Mouse (Mus musculus) liver, adult 2 months (tissue): ENCODE measurements around the gene Bglap. TPM values are rescaled to one million over a fixed set of nuclear protein-coding genes. Genes with fewer than 3 reads are reported as not detected.

Experiments
- DNase-seq: peaks from one replicate; pipeline ENCODE4 v3.0.0-alpha.2; 2011; ENCODE audit warnings: low read depth, low spot score; ENCODE audit errors: extremely low read depth
- H3K27ac ChIP-seq: fragments of 200-500 bp; replicated peaks from 2 replicates; pipeline ENCODE4 v1.5.1; 2012; ENCODE audit warnings: low read depth, mild to moderate bottlenecking, control low read depth, inconsistent platforms, low read length; ENCODE audit not compliant: insufficient read depth
- H3K27me3 ChIP-seq: fragments of 200-500 bp; 2 replicates; pipeline ENCODE4 v1.6.1; 2012; ENCODE audit warnings: mild to moderate bottlenecking, moderate library complexity, low read length, inconsistent platforms; ENCODE audit not compliant: control insufficient read depth, insufficient read depth
- H3K36me3 ChIP-seq: fragments of 200-500 bp; 2 replicates; pipeline ENCODE4 v1.6.1; 2012; ENCODE audit warnings: low read length, inconsistent platforms; ENCODE audit not compliant: control insufficient read depth, insufficient read depth
- H3K4me1 ChIP-seq: fragments of 200-500 bp; 2 replicates; pipeline ENCODE4 v1.6.1; 2011; ENCODE audit warnings: low read length; ENCODE audit not compliant: control insufficient read depth, insufficient read depth
- H3K4me3 ChIP-seq: fragments of 200-500 bp; 2 replicates; pipeline ENCODE4 v1.5.1; 2011; ENCODE audit warnings: low read depth, mild to moderate bottlenecking, control low read depth, low read length, moderate library complexity; ENCODE audit not compliant: insufficient read depth
- H3K79me2 ChIP-seq: fragments of 200-500 bp; 2 replicates; pipeline ENCODE4 v1.6.1; 2012; ENCODE audit warnings: inconsistent platforms, mild to moderate bottlenecking, low read length, moderate library complexity; ENCODE audit not compliant: control insufficient read depth, insufficient read depth
- H3K9ac ChIP-seq: fragments of 200-500 bp; 2 replicates; pipeline ENCODE4 v1.6.1; 2012; ENCODE audit warnings: low read depth, mild to moderate bottlenecking, control low read depth, inconsistent platforms, low read length
- CTCF ChIP-seq: fragments of 200-500 bp; IDR thresholded peaks from 2 replicates; pipeline ENCODE4 v1.5.1; 2011; ENCODE audit warnings: low read depth, low read length, control low read depth
- POLR2A ChIP-seq: fragments of 200-500 bp; IDR thresholded peaks from 2 replicates; pipeline ENCODE4 v1.6.1; 2011; ENCODE audit warnings: low read length, control low read depth; ENCODE audit not compliant: insufficient read depth; ENCODE audit errors: extremely low read depth
- WGBS: fragments of 180-500 bp; shearing (Covaris S2); methylation state at CpG from one replicate; pipeline ENCODE4 v1.1.7; 2018; 5-methylcytosine and 5-hydroxymethylcytosine counted together
- polyA plus RNA-seq: library from polyadenylated mRNA; depleted of rRNA; stranded (reverse); fragments of >200 nt; gene quantifications from 2 replicates; pipeline ENCODE4 v1.2.3, GENCODE M21; 2012
- total RNA-seq: library from RNA; depleted of rRNA; stranded (reverse); fragments of >200 nt; gene quantifications from 2 replicates; pipeline ENCODE4 v1.2.3, GENCODE M21; 2014

The Bglap gene
- total and polyA plus RNA-seq, 2 experiments: not detected

- no peak for TF ChIP-seq CTCF
- WGBS: 82% methylated on average over 2 of the region's 2 CpGs
- Histone ChIP-seq H3K27ac (no peak overlapping the region), H3K4me3 (no peak overlapping the region), H3K4me1 (no peaks in the 10 kb centered on the region), H3K27me3 (peaks cover 7% of the 10 kb centered on the region; the same call in 1 of the 2 replicates), H3K79me2 (no peaks in the 10 kb centered on the region), H3K36me3 (peaks cover 22% of the 10 kb centered on the region; the same call in 1 of the 2 replicates), H3K9ac (no peak overlapping the region)
- no peak for DNase-seq
Observed at GRCm38 (mm10) chr3:88361612-88362313, 22.5 kb downstream of the Bglap start.

- Histone ChIP-seq H3K4me3 (no peak overlapping the region), H3K36me3 (peaks cover 27% of the 10 kb centered on the region), H3K27me3 (peaks cover 7% of the 10 kb centered on the region; the same call in 1 of the 2 replicates), H3K4me1 (no peaks in the 10 kb centered on the region), H3K9ac (no peak overlapping the region), H3K79me2 (no peaks in the 10 kb centered on the region), H3K27ac (no peak overlapping the region)
- DNase-seq: no peak
- no peak for TF ChIP-seq POLR2A
- TF ChIP-seq CTCF: no peak
- 90% methylated on average over 6 of the region's 6 CpGs for WGBS
Observed at GRCm38 (mm10) chr3:88361096-88361495, 23.2 kb downstream of the Bglap start.

GRCm38 (mm10) chr3:88359989-88360388, 24.3 kb downstream of the Bglap start:
- Histone ChIP-seq H3K4me1 (no peaks in the 10 kb centered on the region), H3K4me3 (no peak overlapping the region), H3K9ac (no peak overlapping the region), H3K27ac (no peak overlapping the region), H3K79me2 (no peaks in the 10 kb centered on the region), H3K36me3 (peaks cover 35% of the 10 kb centered on the region), H3K27me3 (no peaks in the 10 kb centered on the region)
- DNase-seq: no peak
- no peak for TF ChIP-seq POLR2A
- no peak for TF ChIP-seq CTCF
- WGBS: 87% methylated on average over 3 of the region's 3 CpGs

- no peak overlapping the region for H3K27ac ChIP-seq
Observed at GRCm38 (mm10) chr3:88359584-88359983, 24.7 kb downstream of the Bglap start.

GRCm38 (mm10) chr3:88354396-88355165, 29.7 kb downstream of the Bglap start:
- WGBS: 83% methylated on average over 8 of the region's 8 CpGs
- Histone ChIP-seq H3K4me1 (no peaks in the 10 kb centered on the region), H3K27ac (no peak overlapping the region), H3K79me2 (no peaks in the 10 kb centered on the region), H3K27me3 (no peaks in the 10 kb centered on the region), H3K9ac (no peak overlapping the region), H3K36me3 (peaks cover 60% of the 10 kb centered on the region), H3K4me3 (no peak overlapping the region)
- DNase-seq: no peak
- TF ChIP-seq CTCF: no peak
- TF ChIP-seq POLR2A: no peak

More at GRCm38 (mm10) chr3:88359584-88359983, 24.7 kb downstream of the Bglap start:
- H3K4me3 ChIP-seq: no peak overlapping the region
- no peaks in the 10 kb centered on the region for H3K79me2 ChIP-seq
- H3K36me3 ChIP-seq: peaks cover 37% of the 10 kb centered on the region
- DNase-seq: no peak
- H3K4me1 ChIP-seq: no peaks in the 10 kb centered on the region
- WGBS: 94% methylated on average over 5 of the region's 5 CpGs
- TF ChIP-seq CTCF: no peak
- no peak for TF ChIP-seq POLR2A
- no peaks in the 10 kb centered on the region for H3K27me3 ChIP-seq
- no peak overlapping the region for H3K9ac ChIP-seq

- no peak overlapping the region for H3K4me3 ChIP-seq
- H3K4me1 ChIP-seq: no peaks in the 10 kb centered on the region
- 72% methylated on average over 9 of the region's 9 CpGs for WGBS
- no peak overlapping the region for H3K9ac ChIP-seq
- H3K27ac ChIP-seq: no peak overlapping the region
- H3K79me2 ChIP-seq: no peaks in the 10 kb centered on the region
- peaks cover 67% of the 10 kb centered on the region for H3K36me3 ChIP-seq
- TF ChIP-seq POLR2A (no peak), CTCF (no peak)
- DNase-seq: no peak
- H3K27me3 ChIP-seq: no peaks in the 10 kb centered on the region
Observed at GRCm38 (mm10) chr3:88352907-88353306, 31.4 kb downstream of the Bglap start.
